Mouse (Mus musculus): ENCODE measurements around the gene Slc17a7.

DNA sequence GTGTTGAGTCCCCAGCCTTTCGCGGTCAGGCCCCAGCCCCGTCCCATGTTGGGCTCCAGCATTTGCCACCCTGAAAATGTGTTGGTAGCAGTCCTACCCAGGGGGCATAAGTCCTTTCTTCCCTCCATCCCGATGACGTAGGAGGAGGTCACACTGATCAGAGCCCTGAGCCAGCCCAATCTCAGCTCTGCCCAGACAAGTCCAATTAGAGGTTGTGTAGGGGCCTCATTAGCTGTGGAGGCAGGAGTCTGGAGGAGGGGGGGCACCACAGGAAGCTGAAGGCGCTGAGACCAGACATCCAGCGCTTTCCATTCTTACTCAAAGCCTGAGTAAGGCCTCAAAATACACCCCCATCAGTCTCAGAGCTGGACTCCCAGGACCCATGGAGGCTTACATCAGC lies 22.2 kb downstream of the Slc17a7 start:
- TF ChIP-seq CTCF (IDR thresholded peaks at IDR 0.05; ENCODE audit: low read depth) (no peak), EP300 (IDR thresholded peaks at IDR 0.05; ENCODE audit: low read depth) (no peak)

All from liver, postnatal 0 days (tissue).